Comparison of ENCODE assay signal across 21 mouse cellular contexts in the genomic region with DNA sequence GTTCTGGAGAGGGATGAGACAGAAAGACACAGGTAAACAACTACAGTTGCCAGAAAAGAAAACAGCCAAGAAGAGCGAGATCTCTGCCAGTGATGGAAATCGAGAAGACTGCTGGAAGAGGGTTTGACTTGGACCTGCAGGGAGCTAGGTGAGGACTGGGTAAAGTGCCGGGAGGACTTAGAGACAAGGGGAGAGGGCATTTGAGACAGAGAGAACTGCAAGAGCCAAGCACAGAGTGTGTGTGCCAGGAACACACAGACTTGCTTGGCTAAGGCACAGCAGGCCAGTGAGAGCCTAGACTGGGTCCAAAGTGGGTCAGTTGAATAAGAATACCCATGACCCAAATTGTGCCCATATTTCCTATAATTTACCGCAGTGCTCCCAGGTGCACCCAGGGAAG. TPM values are rescaled to one million over a fixed set of nuclear protein-coding genes. Genes with fewer than 3 reads are reported as not detected.
DNase-seq lines count a peak whose midpoint lies in the region; ATAC-seq and TF ChIP-seq lines count a peak whose summit lies in the region.
"Had no signal": no experiment of that assay in that cellular context is flagged by ENCODE, and none has a peak within 500 bp of the region (broad histone marks: within the 10 kb centered on the region; RNA-seq: fewer than 3 reads in every experiment).

No protein-coding gene starts in this region.

- H3K27ac ChIP-seq in midbrain, postnatal 0 days (ENCODE audit: low read depth, low read length), result no peak overlapping the region
- no peak overlapping the region for H3K27ac ChIP-seq in midbrain, embryonic 16.5 days (ENCODE audit: low read length)
- H3K27ac ChIP-seq in forebrain, postnatal 0 days (ENCODE audit: low read depth, low read length), result no peak overlapping the region
- H3K27ac ChIP-seq: embryonic facial prominence, embryonic 10.5 days; forebrain, embryonic 12.5 days; heart, embryonic 15.5 days; left cerebral cortex, adult 2 months; limb, embryonic 13.5 days; liver, embryonic 13.5 days; lung, embryonic 15.5 days had no signal

- no peak for TF ChIP-seq CTCF in midbrain, postnatal 0 days (IDR thresholded peaks at IDR 0.05)
- TF ChIP-seq CTCF in forebrain, postnatal 0 days (IDR thresholded peaks at IDR 0.05; ENCODE audit: low read depth), result no peak

- no peak overlapping the region for H3K9ac ChIP-seq in midbrain, postnatal 0 days (replicated peaks; ENCODE audit: low read length, poor library complexity, severe bottlenecking)
- H3K9ac ChIP-seq in midbrain, embryonic 16.5 days (ENCODE audit: low read depth, low read length), result no peak overlapping the region
- H3K9ac ChIP-seq in forebrain, postnatal 0 days, result no peak overlapping the region
- H3K9ac ChIP-seq: forebrain, embryonic 12.5 days; heart, embryonic 15.5 days; limb, embryonic 13.5 days; liver, embryonic 13.5 days; lung, embryonic 15.5 days had no signal

- no peak for ATAC-seq in midbrain, postnatal 0 days (ENCODE audit: low FRiP score)
- ATAC-seq in midbrain, embryonic 16.5 days, result no peak
- ATAC-seq in forebrain, postnatal 0 days, result no peak
- ATAC-seq: hindbrain, embryonic 16.5 days; intestine, postnatal 0 days had no signal

- 83% methylated on average over 4 of the region's 4 CpGs for WGBS in midbrain, postnatal 0 days
- WGBS in midbrain, embryonic 16.5 days, result 92% methylated on average over 4 of the region's 4 CpGs
- WGBS in forebrain, postnatal 0 days, result 83% methylated on average over 4 of the region's 4 CpGs

- H3K4me1 ChIP-seq in midbrain, postnatal 0 days (ENCODE audit: insufficient read depth, low read length), result no peaks in the 10 kb centered on the region
- no peaks in the 10 kb centered on the region for H3K4me1 ChIP-seq in midbrain, embryonic 16.5 days (ENCODE audit: control insufficient read depth, insufficient read depth, low read length)
- H3K4me1 ChIP-seq in forebrain, postnatal 0 days (ENCODE audit: insufficient read depth), result no peaks in the 10 kb centered on the region
- H3K4me1 ChIP-seq: embryonic facial prominence, embryonic 10.5 days; forebrain, embryonic 12.5 days; heart, embryonic 15.5 days; limb, embryonic 13.5 days; liver, embryonic 13.5 days; lung, embryonic 15.5 days had no signal

- peak; percentile 38 for DNase-seq in gastrocnemius, postnatal 25 days
- no peak for DNase-seq in gastrocnemius, postnatal 4 days (ENCODE audit: low spot score in 2 of 2)
- peak; percentile 14 for DNase-seq in midbrain, postnatal 0 days (ENCODE audit: low spot score)
- DNase-seq in cerebellum, adult 8-10 months, result peak; percentile 34
- peak; percentile 58 for DNase-seq in skeletal muscle tissue, adult 2 months (ENCODE audit: low read depth, low spot score)
- no peak for DNase-seq in testis, postnatal 14 days (ENCODE audit: low spot score)
- DNase-seq in forebrain, postnatal 0 days, result no peak
- DNase-seq: B cell, adult 2 months; heart, postnatal 4 days; liver, embryonic 13.5 days; lung, postnatal 4 days; thymus, postnatal 14 days had no signal

- no peaks in the 10 kb centered on the region for H3K27me3 ChIP-seq in midbrain, postnatal 0 days (ENCODE audit: insufficient read depth, low read length)
- no peaks in the 10 kb centered on the region for H3K27me3 ChIP-seq in midbrain, embryonic 16.5 days (ENCODE audit: control insufficient read depth, insufficient read depth, low read depth, low read length)
- no peaks in the 10 kb centered on the region for H3K27me3 ChIP-seq in forebrain, postnatal 0 days (ENCODE audit: insufficient read depth, low read length)
- H3K27me3 ChIP-seq: forebrain, embryonic 12.5 days; heart, embryonic 15.5 days; limb, embryonic 13.5 days; liver, embryonic 13.5 days; lung, embryonic 15.5 days had no signal

- no peaks in the 10 kb centered on the region for H3K9me3 ChIP-seq in midbrain, postnatal 0 days (ENCODE audit: low read length)
- H3K9me3 ChIP-seq in midbrain, embryonic 16.5 days (replicated peaks; ENCODE audit: control insufficient read depth, low read length, poor library complexity, severe bottlenecking), result no peaks in the 10 kb centered on the region
- no peaks in the 10 kb centered on the region for H3K9me3 ChIP-seq in forebrain, postnatal 0 days (ENCODE audit: low read length)
- H3K9me3 ChIP-seq: embryonic facial prominence, embryonic 10.5 days; forebrain, embryonic 12.5 days; heart, embryonic 15.5 days; limb, embryonic 13.5 days; liver, embryonic 13.5 days; lung, embryonic 15.5 days had no signal

- no peaks in the 10 kb centered on the region for H3K36me3 ChIP-seq in midbrain, postnatal 0 days (ENCODE audit: insufficient read depth, low read length)
- no peaks in the 10 kb centered on the region for H3K36me3 ChIP-seq in midbrain, embryonic 16.5 days (ENCODE audit: control insufficient read depth, insufficient read depth, low read length)
- H3K36me3 ChIP-seq in forebrain, postnatal 0 days (ENCODE audit: insufficient read depth), result no peaks in the 10 kb centered on the region
- H3K36me3 ChIP-seq: embryonic facial prominence, embryonic 10.5 days; forebrain, embryonic 12.5 days; heart, embryonic 15.5 days; limb, embryonic 13.5 days; liver, embryonic 13.5 days; lung, embryonic 15.5 days had no signal

- H3K4me3 ChIP-seq in midbrain, postnatal 0 days (ENCODE audit: low read depth, low read length), result no peak overlapping the region
- no peak overlapping the region for H3K4me3 ChIP-seq in midbrain, embryonic 16.5 days (ENCODE audit: low read depth, low read length)
- no peak overlapping the region for H3K4me3 ChIP-seq in forebrain, postnatal 0 days (ENCODE audit: low read depth, low read length)
- H3K4me3 ChIP-seq: embryonic facial prominence, embryonic 10.5 days; forebrain, embryonic 12.5 days; heart, embryonic 15.5 days; left cerebral cortex, adult 2 months; limb, embryonic 13.5 days; liver, embryonic 13.5 days; lung, embryonic 15.5 days had no signal

- no peak overlapping the region for H3K4me2 ChIP-seq in midbrain, postnatal 0 days (ENCODE audit: low read depth, low read length, poor library complexity, severe bottlenecking)
- no peak overlapping the region for H3K4me2 ChIP-seq in midbrain, embryonic 16.5 days (ENCODE audit: low read length)
- H3K4me2 ChIP-seq in forebrain, postnatal 0 days (ENCODE audit: low read depth), result no peak overlapping the region
- H3K4me2 ChIP-seq: forebrain, embryonic 12.5 days; heart, embryonic 15.5 days; limb, embryonic 13.5 days; liver, embryonic 13.5 days; lung, embryonic 15.5 days had no signal

RNA-seq across cellular contexts. Expression of gene Taok1, which starts 37.9 kb away (rescaled TPM):
- total RNA-seq in gastrocnemius, postnatal 25 days (2021), result 10 to 100 TPM; 35.5 to 36.1 TPM
- total RNA-seq in gastrocnemius, postnatal 4 days (2021), result 10 to 100 TPM; 49.6 to 50.1 TPM
- total RNA-seq in midbrain, postnatal 0 days (2014; rRNA removed), result 69.7 and 85.1 TPM in 2 replicates
- 28.0 and 32.6 TPM in 2 replicates for polyA plus RNA-seq in midbrain, postnatal 0 days (2015; fragmentation: Nextera tagmentation; extraction: Ambion mirVana)
- polyA plus RNA-seq in midbrain, embryonic 16.5 days (2015; fragmentation: Nextera tagmentation; extraction: Ambion mirVana), result 25.3 and 25.4 TPM in 2 replicates
- 74.2 and 87.4 TPM in 2 replicates for total RNA-seq in forebrain, postnatal 0 days (2014; rRNA removed)
- 20.4 and 30.8 TPM in 2 replicates for polyA plus RNA-seq in forebrain, postnatal 0 days (2015; fragmentation: Nextera tagmentation; extraction: Ambion mirVana)

RNA-seq across cellular contexts. Expression of gene Nufip2, which starts 40.5 kb away (rescaled TPM):
- total RNA-seq in gastrocnemius, postnatal 25 days (2021), result 10 to 100 TPM; 34.7 to 37.3 TPM
- 10 to 100 TPM; 60.1 to 64.9 TPM for total RNA-seq in gastrocnemius, postnatal 4 days (2021)
- 42.9 and 46.3 TPM in 2 replicates for total RNA-seq in midbrain, postnatal 0 days (2014; rRNA removed)
- polyA plus RNA-seq in midbrain, postnatal 0 days (2015; fragmentation: Nextera tagmentation; extraction: Ambion mirVana), result 3.0 and 5.3 TPM in 2 replicates
- polyA plus RNA-seq in midbrain, embryonic 16.5 days (2015; fragmentation: Nextera tagmentation; extraction: Ambion mirVana), result 2.9 and 3.2 TPM in 2 replicates
- 42.9 and 52.0 TPM in 2 replicates for total RNA-seq in forebrain, postnatal 0 days (2014; rRNA removed)
- polyA plus RNA-seq in forebrain, postnatal 0 days (2015; fragmentation: Nextera tagmentation; extraction: Ambion mirVana), result 1.7 and 3.0 TPM in 2 replicates

Comparison
In these comparisons a context has a peak if more than half of its experiments do, and no peak if none do; other contexts are left out.
1. DNase-seq: peak in gastrocnemius, postnatal 25 days (single experiment), midbrain, postnatal 0 days (single experiment), cerebellum, adult 8-10 months (single experiment) and skeletal muscle tissue, adult 2 months (single experiment); none in gastrocnemius, postnatal 4 days (0 of 2), testis, postnatal 14 days (single experiment) and forebrain, postnatal 0 days (single experiment).